Mouse (Mus musculus) NIH3T3 (cell line): ENCODE data around the gene Mettl27.

Experiments used
- DNase-seq: peaks from one replicate; pipeline ENCODE4 v3.0.0-alpha.2; 2012; ENCODE audit warnings: low read depth

Mettl27 gene

DNA sequence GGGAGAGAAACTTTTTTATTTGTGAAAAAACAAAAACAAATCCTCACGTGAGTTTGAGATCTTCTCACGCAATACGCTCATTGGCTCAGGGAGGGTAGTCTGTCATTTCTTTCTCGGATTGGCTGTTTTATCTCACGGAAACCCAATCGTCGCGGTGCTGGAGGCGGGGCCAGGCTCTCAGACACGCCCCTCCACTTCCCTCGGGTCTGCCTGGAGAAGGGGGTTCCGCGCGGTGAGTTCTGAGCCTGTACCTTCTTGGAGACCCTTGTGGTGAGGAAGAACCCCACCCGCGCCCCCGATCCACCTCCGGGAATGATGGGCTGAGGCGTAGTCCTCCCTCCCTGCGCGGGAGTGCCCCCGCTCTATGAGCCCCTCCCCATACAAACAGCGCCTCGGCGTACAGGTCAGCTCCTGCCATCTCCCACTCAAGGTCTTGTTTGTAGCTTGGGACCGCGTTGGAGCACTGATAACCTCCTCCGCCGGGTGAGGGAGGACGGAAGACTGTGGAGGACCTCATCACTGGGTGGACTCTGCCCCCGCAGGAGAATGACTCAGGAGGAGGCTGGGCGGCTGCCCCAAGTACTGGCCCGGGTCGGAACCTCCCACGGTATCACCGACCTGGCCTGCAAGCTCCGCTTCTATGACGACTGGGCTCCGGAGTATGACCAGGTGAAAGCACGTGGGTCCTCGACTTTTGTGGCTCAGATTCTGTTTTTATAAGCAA, at the start of gene Mettl27:
Mettl27 (plus strand) TSS at position 190 of the 724 bp plus-strand sequence.
- DNase-seq = peak; percentile 94

DNA sequence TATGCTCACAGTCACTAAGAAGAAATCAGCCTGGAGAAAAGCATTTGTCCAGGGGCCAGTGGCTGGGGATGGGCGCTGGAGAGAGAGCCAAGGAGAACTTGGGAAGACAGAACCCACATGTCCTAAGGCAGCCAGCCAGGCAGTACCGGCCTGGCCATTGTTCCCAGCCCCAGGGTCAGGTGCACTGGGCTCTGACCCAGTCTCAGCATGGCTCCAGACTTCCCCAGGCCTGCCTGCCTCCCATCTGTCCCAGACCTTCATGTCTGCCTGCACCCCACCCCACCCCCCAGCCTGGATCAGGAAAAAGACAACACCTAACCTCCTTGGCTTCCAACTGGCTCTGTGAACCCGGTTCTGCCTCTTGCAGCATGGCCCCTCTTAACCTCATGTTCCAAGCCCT, 49.1 kb upstream of the Mettl27 start:
- DNase-seq = no peak

DNA sequence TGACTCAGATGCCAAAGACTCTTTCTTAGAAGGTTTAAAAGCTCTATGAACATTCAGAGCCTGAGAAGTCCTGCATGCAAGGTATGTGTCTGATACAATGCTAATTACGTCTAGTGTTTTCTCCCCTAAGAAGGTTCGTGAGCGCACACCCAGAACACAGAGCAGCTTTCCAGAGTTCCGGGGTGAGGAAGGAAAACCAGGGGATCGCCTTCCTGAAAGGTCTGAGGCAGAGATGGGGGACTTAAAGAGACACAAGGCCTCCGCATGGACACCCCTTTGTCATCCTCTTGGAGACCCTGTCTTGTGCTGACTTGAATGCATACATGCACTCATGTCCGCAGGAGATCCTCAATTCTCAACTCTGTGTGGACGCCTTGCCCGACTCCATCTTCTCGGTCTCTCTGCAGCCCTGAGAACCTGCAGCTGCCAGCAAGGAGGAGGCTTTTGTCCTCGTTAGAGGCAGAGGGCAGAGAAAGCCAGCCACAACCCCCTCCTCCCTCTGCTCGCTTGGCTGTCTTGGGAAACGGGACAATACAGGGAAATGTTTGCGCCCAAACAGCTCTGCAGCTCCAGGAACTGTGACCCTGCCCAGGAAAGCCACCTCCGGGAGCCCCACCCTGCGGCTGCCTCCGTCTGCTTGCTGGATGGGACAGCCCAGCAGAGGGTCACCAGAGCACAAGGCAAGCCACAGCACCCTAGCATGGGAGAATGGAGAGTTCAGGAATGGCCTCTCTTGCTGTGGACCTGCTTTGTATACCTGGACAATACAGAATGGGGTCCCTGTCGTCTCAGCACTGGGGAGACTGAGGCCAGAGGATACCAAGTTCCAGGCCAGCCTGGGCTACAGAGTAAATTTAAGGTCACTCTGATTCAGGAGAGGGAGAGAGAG, 44.5 kb upstream of the Mettl27 start:
- DNase-seq = no peak

DNA sequence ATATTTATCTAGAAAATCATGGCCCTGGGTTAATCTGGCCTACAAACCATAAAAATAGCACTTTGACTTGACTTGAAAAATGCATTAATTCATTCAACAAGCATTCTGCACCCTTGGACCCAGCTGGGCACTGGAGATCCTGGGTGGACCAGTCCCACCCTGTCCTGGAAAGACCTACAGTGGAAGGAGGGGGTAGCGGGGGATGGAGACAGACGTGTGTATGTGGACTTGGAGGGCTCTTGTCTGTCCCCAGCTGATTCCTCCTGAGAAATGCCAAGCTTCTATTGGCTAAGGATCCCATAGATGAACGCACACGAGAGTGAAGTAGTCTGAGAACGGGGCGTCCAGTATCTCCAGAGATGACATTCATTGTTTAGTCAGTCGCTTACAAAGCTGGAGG, 43.7 kb upstream of the Mettl27 start:
- no peak for DNase-seq

DNA sequence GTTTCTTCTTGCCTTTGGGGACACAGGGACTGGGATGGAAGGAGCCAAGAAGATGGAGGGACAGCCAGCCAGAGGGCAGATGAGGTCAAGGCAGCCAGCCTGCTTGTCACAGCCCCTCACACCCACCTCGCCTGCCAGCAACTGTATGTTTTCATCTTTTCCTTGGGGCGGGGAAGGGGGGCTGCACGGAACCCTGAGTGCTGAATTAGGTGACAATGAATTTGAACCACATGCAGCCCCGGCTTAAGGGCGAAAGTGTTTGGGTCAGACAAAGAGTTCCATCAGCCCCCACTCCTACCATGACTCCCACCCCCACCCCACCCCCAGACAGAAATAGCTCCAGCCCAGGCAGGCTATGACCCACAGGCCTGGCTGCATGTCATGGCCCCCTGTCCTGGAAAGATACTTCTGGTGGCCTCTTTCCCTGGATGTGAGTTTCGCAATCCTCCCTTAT, 41.5 kb upstream of the Mettl27 start:
- DNase-seq = no peak

DNA sequence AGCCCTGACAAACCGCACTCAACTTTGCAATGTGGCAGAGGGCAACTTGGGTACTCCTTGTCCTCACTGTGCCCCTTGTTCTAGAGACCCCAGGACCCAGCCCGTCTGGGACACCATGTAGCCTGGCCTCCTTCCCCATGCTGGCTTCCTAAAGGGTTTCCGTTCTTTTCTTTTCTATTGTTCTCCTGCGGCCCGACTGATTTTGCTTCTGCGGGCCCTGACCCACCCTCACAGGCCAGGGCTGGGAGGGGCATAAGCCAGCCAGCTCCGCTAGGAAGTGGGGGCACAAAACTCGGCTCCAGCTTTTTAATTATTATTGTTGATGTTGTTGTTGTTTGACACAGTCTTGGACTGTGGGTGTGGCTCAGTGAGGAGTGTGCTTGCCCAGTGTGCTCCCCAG, 40.6 kb upstream of the Mettl27 start:
- DNase-seq = no peak

DNA sequence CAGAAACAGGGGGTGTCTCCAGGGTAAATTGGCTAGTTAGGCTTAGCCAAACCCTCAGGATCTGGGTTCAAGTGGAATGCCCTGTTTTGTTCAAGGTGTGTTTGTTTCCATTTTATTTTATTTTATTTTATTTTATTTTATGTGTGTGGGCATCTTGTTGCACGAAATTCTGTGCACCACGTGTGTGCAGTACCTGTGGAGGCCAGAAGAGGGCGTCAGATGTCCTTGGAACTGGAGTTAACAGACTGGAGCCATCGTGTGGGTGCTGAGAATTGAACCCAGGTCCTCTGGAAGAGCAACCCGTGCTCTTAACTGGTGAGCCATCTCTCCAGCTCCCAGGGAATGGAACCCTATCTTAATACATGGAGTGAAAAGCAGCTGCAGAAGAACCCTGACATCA, 39.5 kb upstream of the Mettl27 start:
- DNase-seq = no peak

DNA sequence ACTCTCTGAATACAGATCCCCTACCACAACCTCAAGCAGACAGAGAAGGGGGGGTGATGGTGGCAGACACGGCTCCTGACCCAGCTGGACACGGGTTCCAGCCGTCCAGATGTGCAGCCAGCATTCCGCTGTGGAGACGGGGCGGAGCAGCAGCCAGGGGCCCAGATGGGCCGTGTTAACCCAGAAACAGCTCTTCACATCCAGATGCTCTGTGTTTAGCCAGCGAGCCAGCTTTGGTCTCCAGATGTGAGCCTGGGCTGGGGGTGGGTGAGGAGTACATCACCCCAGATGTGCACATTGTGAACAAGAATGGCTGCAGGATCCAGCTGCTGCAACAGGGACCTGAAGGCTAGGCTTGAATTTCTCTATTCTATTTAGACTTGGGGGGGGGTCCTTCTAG, 36.9 kb upstream of the Mettl27 start:
- no peak for DNase-seq

DNA sequence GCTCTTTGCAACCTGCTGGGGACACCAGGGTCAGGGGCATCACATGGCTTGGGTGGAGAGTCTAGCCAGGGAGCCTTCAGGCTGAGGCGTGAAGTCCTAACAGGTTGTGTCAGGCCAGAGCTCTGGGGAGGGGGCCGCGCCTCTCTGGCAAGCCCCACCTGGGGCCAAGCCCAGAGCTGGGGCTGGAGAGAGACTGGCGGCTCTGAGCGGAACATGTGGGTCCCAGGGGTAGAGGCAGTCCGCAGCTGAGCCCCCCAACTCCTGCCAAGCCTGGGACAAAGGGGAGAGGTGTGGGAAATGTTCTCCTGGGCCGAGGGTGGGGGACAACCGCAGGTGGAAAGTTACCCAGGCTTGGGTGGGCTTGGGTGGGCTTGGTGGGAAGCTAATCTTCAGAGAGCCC, 35.2 kb upstream of the Mettl27 start:
- DNase-seq = no peak

DNA sequence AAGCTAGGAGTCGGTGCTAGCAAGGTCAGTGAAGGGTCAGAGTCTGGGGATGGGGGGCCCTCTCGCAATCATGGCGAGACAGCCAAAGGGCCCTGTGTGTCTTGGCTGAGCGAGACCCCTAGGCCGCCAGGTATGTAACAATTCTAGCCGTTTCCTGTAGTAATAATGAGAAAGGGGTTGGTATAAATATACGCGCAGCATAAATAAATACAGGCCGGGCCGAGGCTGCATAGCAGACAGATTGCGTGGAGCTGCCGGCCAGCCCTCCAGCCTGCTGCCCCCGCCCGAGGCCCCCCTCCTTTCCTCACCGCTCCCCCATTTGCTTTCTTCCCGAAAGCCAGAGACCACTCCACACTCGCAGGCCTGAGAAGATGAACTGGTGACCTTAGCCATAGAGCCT, 34.6 kb upstream of the Mettl27 start:
- no peak for DNase-seq

DNA sequence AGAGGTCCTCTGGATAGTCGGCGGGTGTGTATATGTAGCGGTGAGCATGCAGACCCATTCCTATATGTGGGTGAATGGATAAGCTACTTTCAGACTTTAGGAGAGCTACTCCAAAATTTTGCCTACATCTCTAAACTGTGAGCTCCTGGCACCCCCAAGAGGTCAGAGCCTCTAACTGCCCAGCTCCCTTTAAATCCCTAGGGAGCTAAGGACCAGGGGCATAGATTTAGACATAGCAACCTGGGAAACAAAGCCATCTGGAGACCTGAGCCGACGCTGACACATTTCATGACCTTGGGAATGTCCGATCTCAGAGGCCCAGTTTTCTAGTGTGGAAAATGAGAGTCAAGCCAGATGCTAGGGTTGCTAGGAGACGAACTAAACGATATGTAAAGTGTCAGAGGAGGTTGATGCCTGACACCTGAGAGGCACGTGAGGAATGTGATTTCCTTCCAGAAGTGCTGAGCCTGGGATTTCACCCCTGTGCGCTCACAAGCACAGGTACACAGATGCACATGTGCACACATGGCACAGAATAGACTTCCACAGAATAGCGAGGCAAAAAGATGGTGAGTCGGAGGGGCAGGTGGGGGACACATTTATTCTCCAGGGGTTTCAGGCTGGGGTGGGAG, 31.0 kb upstream of the Mettl27 start:
- DNase-seq = peak; percentile 74

DNA sequence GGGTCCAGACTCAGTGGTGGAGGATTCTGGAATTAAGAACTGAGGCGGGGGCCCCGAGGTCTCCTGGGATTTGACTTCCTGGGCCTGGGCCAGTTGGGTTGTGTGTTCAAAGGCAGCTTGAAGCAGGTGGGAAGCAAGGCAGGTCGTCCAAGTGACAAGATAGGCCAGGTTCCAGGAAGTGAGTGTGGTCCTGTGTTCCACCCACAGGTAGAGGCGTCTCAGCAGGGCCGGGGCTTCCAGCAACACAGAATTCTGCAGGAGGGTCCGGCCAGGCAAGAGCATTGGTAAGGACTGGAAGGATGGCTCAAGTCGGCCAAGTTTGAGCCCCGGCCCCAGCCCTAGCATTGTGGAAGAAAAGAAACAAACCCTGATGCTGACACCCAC, 30.5 kb upstream of the Mettl27 start:
- DNase-seq = no peak

DNA sequence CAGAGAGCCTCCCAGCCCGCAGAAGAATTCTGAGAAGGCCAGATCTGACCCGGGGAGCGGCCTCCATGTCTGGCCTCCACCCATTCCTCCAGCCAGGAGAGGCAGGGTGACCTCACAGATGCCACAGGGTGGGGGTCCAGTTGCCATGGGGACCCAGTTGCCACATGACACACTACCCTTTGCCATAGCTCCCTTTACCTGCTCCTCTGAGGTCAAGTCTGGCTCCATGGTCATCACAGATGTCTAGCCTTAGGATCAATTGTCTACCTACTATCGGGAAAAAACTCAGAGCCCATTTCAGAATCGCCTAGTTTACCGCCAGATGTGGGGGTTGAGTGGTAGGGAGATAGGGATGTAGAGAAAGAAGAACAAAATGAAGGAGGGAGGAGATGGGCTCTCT, 25.5 kb upstream of the Mettl27 start, which contains the start of gene Tmem270:
Tmem270 (minus strand) TSS at position 101 of the 400 bp plus-strand sequence.
- DNase-seq = no peak

DNA sequence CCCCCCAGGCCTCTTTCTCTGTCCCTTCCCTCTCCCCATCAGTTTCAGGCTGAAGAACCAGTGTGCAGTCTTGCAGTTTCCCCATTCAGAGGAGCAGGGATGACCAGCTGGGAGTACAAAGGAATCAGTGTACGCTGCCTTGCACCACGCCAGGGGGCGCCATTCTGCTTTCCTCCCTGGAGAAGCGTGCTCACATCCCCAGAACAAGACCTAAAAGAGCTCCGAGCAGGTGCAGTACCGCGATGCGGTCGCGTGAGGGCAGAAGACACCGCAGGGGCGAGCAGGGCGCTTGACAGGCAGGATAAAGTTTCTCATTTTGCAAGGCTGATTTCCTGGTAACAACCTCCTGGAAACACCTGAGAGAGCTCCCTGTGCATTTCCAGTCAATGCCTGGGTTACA, 25.0 kb upstream of the Mettl27 start:
- DNase-seq = peak; percentile 98

DNA sequence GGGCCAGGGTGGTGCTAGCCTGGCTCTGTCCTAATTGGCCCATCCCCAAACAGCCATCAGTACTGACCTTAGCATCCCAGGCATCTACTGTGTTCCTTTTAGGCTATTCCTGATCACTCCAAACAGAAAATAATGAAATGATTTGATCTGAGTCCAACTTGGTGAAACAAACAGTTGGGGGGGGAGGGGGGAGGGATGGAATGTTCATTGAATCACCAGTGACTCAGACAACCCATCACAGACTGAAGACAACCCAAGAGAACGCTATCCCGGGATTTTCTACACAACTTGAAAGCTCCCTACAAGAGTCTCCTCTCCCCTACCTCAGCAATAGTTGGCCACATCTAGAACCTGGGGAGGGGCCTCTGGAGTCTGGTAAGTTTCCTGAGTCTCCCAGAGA, 20.3 kb upstream of the Mettl27 start:
- peak; percentile 81 for DNase-seq

DNA sequence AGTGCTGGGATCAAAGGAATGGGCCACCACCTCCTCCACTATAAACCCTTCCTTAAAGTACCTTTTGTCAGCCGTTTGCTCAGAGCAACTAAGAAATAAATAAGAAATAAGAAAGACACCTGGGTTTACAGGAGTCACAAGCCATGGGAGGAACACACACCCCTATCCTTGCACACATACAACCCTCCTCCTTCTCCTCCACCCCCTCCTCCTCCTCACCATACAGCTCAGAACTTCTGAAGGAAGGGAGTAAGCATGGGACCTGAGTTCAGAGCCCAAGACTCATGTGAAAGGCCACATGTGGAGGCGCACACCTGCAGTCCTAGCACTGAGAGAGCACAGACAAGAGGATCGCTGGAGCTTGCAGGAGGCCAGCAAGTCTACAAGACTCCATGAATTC, 18.8 kb upstream of the Mettl27 start:
- no peak for DNase-seq

DNA sequence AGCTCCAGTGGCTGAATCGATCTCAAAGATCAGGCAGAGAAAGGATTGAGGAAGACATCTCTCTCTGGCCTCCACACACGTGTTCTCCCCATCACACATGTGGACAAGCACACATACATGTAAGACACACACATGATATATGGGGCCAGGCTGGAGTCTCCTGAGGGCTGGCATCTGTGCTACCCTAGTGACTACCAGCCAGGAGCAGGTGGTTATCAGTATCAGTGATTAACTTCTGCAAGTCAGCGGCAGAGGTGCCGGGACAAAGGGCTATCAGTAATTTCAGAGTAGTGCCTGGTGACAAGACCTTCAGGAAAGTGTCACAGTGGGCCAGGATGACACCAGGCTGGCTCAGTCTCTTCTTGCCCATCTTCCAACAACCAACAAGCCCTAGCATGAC, 18.4 kb upstream of the Mettl27 start:
- DNase-seq = no peak

DNA sequence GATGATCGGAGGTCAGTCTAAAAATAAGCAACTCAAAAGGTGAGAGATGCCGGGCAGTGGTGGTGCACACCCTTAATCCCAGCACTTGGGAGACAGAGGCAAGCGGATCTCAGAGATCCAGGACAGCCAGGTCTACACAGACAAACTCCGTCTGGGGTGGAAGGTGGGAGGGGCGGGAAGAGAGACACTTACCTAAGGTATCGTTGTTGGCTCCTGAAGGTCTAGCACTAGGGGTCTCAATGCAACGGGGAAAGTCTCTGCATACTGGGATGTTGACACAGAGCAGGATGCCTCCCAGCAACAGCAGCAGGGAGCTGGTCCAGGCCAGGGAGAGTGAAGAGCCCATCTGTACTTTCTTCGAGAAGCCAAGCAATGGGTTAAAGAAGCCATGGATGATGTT, 17.7 kb upstream of the Mettl27 start:
- no peak for DNase-seq

DNA sequence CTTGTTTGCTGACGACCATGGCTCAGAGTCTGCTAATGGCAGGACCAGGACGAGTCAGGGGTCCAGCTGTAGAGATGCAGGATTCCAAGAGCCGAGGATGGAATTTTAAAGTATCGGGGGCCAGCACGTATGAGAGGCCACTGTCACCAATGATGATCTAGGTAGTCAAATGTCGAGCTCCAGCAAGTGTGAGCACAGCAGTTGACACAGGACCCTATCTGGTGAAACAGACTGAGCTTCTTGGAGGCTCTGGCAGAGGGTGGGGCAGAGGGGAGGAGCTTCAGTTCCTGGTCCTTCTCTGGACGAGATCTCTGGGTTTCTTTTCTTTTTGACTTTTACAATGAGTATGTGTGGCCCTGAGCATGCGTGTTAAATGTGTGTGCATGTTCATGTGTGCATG, 16.9 kb upstream of the Mettl27 start, which contains the start of gene Cldn13:
Cldn13 (minus strand) TSS at position 216 of the 400 bp plus-strand sequence.
- no peak for DNase-seq

DNA sequence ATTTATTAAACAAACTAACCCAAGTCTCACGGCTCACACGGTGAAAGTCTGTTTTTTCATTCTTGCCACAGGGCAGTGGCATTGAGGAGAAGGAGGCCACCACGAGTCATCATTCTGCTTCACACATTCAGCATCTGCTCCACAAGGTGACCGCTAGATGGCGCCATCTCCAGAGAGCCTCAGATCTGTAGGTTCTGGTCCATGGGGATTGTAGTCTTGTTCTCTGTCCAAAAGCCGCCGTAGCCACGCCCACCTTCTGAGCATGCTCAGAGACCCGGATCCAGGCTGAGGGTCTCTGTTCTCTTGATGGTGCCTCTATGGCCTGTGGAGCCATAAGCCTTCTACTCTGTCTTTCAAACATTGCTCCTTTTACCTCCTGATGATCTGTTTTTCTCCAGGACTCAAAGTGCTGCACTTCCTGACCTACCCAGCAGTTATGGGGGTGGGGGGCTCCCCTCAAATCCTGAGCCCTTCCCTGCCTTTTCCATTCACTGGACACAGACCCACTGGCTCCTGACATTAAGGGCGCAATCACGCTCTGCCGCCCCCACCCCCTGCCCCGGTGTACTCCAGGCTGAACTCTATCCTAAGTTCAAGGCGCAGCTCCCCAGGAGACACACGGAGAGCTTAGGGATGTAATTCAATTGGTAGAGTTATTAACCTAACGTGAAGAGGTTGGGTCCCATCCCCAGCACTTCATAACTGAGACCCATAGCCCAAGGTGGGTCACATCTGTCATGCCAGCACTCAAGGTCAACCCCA, 13.9 kb upstream of the Mettl27 start:
- DNase-seq = peak; percentile 71

DNA sequence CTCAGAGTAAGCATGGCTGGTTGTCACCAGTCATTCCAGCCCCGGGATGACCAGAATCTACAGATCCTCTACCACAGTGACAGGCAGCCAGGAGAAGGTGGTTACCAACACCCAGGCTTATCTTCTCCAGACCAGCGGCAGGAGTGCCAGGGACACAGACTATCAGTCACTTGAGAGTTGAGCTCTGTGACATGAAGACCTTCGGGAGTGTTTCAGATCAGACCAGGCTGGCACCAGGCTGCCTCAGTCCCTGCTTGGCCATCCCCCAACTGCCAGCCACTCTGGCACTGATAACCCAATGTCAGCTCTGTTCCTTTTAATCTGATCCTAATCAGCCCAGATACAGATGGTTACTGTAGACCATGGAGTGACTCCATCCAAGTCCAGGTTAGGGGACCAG, 13.1 kb upstream of the Mettl27 start:
- DNase-seq = no peak

DNA sequence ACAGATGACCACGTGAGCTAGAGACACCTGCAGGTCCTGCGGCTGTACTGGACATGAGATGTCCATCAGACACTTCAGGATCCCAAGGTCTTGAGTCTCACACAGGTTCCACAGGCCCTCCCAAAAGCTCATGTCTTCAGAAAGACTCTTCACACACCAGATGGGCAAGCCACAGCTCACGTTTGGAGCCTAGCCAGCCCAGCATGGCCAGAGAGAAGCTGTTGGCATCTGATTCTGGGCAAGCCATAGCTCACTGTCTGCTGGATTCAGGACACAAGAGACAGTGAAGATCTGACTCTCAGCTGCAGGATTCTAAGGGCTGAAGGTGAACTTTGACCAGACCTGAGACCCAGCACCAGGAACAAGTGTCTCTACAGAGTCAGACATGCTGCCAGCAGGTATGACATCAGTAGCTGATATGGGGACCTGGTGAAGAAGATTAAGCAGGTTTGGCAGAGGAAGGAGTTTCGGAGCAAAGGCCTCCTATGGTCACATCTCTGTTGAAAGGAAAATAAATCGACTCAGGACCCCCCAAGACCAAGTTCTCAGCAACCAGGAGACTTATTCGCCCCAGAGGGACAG, 12.0 kb upstream of the Mettl27 start:
- DNase-seq = no peak
